Mouse (Mus musculus) spleen, adult 18-20 months (tissue): ENCODE data around the gene Gm10842.

ENCODE experiments used
- DNase-seq, 2 experiments: peaks; one replicate each; pipeline ENCODE4 v3.0.0; 2022; ENCODE audit warnings: mixed read lengths in 2 of 2

The Gm10842 gene

DNA sequence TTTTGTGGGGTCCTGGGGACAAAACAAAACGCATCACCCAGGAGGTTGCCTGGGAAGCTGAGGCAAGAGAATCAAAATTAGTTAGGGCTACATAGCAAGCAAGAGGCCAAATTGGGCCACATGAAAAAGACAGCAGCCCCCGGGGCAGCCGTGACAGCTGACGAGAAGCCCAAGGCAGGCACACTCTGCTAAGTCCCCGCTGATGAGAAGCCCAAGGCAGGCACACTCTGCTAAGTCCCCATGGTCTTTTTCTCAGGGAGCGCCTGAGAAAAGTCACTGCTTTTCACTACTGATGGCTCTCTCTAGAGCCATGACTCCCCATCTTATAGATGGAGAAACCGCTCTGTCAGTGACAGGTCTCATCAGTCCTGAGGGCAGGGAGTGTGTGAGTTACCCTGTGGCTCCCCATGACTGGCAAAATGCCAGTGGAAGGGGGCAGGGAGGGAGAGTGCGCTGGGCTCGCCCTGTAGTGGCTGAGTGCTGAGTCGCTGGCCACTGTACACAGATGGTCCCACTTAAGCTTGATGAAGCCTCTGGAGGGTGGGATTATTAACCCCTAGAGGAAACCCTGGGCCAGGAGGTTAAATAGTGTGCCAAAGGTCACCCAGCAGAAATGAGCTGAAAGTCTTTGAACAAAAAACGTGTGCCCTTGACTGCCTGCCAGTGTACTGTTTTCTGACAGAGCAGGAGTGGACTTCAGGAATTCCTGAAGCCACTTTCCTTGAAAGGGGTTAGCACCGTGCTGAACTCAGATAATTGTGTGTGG lies 6.6 kb downstream of the Gm10842 start:
- peak in 1 of 2 experiments; percentile 6 for DNase-seq

DNA sequence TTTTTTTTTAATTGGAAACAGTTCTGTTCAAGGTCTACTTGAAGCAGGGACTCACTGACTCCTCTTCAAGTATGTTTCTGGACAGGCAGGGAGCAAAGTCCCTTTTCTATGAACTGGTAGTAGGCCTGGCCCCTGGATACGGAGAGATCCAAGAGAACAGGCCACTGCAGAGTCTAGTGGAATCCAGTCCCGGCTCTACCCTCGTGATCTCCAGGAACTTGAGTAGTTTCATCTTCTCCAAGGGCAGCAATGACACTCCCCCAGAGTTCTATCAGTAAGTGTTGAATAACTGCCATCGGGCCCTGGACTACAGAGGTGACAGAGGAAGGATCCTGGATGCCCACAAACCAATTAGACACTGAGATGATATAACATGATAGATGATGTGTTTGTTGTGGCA lies 9.2 kb downstream of the Gm10842 start:
- no peak for DNase-seq

DNA sequence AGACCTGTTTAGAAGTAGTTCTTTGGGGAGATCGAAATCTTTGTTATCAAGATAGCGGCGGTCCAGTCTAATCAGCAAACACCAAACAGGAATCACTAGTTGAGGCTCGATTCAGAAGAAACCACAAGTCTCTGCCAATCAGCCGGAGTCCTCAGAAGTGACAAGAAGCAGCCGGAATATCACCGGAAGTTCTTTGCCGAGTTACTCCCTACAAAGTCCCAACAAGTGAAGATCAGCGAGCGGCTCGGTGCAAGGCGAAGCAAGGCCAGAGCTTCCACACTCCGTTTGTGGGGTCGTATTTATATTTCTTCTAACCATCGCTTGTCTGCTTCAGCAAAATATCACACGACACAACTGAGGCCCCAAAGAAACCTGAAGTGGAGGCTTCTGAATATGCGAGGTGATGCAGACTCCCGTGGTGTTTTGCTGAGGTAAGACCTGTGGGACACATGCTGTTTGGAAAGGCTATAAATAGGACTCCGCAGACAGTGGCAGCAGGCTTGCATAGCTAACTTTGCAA lies 10.1 kb downstream of the Gm10842 start:
- no peak for DNase-seq

DNA sequence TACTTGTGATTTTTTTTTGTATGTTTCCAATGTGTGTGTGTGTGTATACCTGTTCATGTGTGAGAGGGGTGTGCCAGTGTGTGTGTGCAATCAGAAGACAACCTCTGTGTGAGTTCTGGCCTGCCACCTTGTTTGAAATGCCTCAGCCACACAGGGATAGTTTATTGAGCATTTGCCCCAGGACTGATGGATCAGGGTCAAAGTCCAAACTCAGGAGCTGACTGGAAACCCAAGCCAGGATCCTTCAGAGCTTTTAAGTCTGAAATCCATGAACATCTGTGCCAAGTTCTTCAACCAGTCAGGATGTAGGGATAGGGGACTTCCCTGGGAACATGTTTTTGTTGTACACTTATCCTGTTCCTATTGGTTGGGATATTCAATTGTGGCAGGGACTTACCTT lies 11.4 kb downstream of the Gm10842 start:
- no peak for DNase-seq

DNA sequence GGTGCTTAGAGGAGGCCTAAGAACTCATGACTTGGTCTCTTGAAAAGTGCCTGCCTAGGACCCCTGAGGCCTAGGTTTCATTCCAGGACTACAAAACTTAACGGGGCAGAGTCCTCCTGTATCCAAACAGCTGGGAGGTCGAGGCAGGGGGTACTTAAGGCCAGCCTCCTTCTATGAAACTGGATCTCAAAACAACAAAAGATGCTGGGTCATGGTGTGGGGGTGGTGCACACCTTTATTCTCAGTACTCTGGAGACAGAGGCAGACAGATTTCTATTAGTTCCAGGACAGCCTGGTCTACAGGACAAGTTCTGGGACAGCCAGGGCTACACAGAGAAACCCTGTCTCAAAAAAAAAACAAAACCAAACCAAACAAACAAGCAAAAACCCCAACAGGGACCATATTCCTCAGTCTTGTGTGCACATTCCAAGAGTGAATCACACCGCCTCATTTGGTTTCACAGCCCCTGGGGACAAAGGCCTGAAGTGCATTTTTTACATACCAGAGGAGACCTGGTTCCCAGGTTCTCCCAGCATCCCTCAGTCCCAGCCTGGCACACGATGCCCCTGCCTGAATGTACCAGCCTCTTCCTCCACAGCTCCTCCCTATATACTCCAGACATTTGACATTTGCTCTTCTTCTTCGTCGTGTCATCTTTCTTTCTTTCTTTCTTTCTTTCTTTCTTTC lies 13.1 kb downstream of the Gm10842 start:
- no peak for DNase-seq

DNA sequence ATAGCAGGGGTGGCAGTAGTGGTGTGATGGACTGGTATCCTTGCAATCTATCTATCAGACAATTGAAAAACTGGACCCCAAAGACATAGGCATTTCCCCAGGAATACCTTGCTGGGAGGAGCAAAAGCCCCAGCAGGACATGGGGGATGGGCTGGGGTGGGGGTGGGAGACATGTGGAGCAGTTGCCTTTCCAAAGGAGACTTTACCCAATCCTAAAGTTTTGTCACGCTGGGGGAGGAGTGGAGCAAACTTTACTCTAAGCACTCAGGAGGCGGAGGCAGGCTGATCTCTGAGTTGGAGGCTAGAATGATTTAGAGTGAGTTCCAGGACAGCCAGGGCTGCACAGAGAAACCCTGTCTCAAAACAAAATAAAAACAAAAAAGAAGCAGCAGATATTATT lies 14.7 kb downstream of the Gm10842 start:
- no peak for DNase-seq

DNA sequence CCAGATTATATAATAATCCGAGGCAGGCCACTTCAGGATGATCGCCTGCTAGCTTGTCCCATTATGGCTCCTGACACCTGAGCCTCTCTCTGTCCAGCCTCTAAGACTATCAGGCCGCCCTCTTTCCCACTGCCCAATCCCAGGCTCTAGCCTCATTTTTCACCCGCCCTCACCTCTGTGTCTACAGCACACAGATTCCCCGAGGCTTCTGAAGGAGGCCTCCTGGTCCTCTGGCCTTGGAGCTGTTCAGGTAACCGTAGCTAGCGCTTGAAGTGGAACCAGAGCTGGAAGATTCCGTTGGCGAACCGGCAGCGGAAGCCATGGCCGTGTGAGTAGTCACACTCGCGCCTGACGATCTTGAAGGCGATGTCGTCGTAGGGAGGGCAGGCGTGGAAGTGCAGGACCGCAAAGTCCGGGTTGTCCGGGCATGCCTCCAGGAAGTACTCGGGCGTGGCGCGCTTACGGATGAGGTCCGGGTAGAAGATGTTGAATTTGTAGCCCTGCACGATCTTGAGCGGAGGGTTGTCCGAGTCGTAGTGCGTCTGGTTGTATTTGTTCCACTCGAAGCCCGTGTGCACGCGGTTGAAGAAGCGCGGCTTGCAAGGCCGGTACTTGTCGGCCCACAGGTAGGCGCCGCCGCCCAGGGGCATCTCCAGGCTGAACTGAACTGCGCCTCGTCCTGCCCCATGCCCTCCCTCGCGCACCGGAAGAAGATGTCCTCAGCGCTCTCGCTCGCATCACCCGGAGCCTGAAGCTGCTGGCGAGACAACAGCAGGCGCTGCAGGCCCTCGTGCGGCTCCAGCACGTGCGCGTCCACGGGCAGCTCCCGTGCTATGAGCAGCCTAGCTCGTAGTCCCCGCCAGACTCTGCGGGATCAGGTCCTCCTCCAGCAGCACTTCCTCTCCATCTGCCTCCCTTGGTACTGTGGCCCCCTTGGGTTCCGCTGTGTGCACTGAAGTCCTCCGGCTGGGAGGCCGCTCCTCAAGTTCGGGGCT lies 18.1 kb downstream of the Gm10842 start:
- no peak for DNase-seq

DNA sequence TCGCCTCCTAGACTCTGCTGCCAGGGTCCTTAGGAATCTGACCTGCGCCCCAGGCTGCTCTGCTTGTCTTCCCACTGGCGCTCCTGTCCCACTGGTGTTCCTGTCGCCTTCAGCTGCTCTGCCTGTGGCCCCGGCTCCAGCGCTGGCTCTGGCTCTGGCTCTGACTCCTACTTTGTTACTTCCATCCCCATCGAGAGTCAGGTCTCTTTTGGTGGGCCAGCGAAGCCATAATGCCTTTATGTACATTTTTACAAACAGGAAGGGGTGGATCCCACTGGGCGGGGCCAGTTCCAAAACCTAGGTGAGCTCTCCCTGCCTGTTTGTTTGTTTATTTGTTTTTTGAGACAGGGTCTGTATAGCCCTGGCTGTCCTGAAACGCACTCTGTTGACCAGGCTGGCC lies 20.1 kb downstream of the Gm10842 start:
- no peak for DNase-seq

DNA sequence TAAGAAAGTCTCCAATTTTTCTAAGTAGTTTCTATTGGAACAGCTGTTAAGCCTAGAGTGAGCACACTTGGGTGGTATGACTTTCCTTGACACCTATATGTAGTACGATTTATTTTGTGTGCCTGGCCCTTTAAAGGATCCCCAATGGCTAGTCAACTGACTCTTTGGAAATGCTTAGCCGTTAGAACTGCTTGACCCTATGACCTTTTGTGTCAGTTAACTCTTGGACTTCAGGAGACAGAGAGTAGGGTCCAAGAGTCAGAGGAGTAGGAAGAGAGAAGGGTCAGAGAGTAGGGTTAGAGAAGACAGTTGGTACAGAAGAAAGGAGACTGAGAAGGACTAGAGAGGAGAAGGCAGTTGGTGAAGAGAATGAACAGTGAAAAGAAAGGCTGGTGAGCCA lies 31.8 kb downstream of the Gm10842 start, which contains the start of gene Tlk2:
Gene Tlk2 (plus strand): TSS at position 292 of the 400 bp plus-strand sequence.
- no peak for DNase-seq

DNA sequence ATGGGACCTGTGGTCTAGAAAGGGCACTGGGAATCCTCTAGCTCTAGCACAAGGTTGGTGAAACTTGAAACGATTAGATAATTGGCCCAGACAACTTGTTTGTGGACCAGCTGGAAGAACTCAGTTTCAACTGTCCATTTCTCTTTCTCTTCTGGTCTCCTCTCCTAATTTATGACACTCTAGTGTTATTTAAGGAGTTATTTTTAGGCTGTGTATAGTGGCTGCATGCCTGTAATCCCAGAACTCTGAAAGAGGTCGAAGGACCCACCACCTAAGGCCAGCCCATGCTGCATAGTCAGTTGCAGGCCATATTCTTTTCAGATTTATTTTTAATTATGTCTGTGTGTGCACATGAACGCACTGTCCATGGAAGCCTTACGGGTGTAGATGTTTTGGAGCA lies 32.8 kb downstream of the Gm10842 start:
- DNase-seq: no peak

DNA sequence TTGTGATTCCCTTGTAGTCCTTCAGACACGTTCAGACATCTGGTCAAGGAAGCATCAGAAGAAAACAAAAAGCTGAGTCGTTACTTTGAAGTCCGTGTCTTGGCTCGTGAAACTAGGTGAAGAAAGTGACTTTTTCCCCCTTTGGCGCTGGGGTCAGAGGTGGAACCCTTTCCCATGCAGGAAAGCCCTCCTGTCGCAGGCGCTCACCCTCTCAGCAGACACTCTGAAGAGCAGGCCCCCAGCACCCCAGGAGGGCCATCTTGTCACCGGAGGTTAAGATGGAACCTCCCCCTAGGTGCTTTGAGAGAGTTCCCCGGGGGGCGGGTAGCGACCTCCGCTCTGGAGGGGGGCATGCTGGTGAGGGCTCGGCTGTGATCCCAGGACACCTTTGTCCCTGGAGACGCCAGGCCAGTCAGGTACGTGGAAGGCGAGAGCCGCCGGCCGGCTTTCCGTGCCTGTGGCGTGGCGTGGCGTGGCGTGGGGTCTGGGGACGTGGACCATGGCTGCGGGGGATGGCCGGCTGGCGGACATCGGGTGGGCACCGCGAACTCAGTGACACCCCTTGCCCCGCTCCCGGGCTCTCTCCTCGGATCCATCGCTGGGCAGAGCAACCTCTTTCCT lies 33.9 kb downstream of the Gm10842 start:
- peak; percentile 34 to 40 for DNase-seq

DNA sequence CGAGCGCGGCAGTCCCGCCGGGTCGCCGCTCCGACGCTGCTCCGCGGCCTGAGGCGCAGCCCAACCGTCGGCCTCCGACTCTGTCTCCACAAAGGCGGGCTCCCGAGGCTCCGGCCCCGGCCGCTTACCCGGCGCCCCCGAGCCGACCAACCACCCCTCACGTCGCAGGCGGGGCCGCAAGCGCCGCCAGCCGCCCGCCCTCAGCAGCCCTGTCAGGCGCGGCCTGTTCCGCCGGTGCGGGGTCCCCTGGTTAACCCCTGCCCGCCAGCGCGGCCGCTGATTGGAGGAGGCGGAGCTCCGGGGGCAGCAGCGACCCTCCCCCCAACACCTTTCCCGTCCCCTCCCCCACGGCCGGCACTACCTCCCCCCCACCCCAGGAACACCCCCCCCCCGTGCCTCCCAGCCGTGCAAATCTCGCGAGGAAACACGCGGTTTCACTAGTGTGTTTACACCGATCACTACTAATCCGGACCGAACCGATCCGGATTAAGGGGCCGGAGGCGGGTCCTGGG lies 34.5 kb downstream of the Gm10842 start:
- DNase-seq: peak; percentile 87 to 90

DNA sequence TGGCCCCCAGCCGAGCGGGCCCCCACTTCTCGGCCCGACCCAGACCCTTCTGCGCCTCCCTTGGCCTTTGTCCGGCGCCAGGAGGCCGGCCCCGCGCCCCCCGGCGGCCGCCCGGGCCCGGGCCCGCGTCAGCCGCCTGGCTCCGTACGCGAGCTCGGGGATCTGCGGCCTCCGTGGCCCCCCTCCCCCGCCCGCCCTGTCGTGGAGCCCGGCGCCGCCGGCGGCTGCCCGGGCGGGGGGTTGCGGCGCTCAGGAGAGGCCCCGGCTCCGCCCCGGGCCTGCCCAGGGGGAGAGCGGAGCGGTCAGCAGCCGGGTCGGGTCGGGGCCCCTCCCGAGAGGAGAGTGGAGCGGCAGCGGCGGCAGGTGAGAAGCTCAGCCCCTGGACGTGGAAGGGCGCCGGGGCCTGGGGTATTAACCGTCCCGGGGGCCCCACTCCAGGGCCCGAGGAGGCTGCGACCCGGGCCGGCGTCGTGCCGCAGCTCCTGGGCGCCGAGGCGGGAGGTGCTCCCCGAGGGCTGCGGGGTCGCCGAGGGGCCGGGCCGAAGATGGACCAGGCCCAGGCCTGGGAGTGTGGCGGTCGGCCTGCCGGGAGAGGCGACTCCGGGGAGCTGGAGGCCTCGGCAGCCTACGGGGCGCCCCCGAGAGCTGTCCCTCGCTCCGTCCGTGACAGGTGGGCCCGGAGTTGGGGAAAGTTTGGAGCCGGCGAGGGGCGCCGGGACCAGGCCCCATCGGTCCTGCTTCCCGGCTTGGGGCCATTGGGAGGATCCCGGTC lies 35.2 kb downstream of the Gm10842 start:
- DNase-seq: peak; percentile 41 to 53

DNA sequence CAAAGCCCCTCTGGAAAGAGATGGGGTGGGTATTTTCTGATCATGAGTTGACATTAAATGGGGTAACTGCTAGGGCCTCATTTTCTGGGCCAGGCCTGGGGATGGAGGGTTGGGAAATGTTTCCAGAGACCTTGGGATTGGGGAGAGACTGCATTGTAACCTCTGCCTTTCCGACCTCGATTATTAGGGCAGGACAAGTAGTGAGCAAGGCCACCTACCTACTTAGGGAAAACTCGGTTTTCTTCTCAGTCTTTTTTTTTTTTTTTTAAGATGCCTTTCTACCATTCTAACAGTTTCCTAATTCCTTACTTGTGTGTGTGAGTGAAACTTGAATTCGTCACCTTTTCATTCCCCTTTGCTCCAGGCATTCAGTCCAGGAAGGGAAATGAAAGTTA lies 35.8 kb downstream of the Gm10842 start:
- DNase-seq: no peak

DNA sequence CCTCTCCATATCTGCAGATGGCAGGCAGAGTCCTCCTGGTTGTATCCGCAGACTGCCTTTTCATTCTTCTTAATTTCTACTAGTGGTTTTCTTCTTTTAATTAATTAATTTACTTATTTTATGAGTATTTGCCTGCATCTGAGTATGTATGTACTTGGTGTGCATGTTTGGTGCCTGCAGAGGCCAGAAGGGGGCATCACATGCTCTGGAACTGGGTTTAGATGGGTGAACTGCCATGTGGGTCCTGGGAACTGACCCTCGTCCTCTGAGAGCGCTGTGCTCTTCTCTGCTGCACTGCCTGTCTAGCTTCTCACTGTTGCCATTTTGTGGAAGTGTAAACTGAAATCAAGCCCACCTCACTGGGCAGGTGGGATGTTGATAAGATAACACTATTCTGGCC lies 38.0 kb downstream of the Gm10842 start:
- peak in 1 of 2 experiments; percentile 7 for DNase-seq

DNA sequence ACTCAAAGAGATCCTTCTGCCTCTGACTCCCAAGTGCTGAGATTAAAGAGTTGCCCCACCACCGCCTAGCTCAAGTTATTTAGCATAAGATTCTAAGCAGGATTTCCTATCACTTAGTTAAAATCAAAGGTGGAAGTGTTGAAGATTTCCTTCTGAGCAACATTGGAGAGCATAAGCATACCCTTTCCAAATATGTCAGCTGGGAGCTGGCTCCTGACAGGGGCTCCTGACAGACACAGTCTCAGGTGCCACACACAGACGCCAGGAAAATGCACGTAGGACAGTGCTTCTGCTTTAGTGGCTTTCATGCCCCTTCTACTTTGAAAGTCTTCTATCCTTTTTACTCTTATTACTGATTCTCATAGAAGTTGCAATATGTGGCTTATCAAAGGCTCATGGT lies 45.5 kb downstream of the Gm10842 start:
- no peak for DNase-seq
